Comparison of ENCODE assay signal across 10 mouse cellular contexts in the genomic region with DNA sequence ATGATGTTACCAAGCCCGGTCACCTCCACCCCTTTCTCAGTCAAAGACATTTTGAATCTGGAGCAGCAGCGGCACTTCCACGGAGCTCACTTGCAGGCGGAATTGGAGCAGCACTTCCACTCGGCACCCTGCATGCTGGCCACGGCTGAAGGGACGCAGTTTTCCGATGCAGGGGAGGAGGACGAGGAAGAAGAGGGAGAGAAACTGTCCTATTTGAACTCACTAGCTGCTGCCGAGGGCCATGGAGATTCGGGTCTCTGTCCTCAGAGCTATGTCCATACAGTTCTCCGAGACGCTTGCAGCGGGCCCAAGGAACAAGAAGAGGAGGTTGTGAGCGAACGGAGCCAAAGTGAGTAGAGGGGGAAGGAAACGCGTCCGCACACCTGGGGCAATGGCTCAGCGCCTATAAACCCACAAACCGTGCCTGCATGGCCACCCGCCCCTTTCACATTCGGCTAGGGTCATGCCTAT. TPM values are rescaled to one million over a fixed set of nuclear protein-coding genes. Genes with fewer than 3 reads are reported as not detected.
A peak's percentile ranks its signal among the peaks of the same experiment; 100 is the strongest.
DNase-seq lines count a peak whose midpoint lies in the region; ATAC-seq and TF ChIP-seq lines count a peak whose summit lies in the region.
"Had no signal": no experiment of that assay in that cellular context is flagged by ENCODE, and none has a peak within 500 bp of the region (broad histone marks: within the 10 kb centered on the region; RNA-seq: fewer than 3 reads in every experiment).

No protein-coding gene starts in this region.

- H3K27me3 ChIP-seq in forebrain, embryonic 12.5 days = peaks cover 86% of the 10 kb centered on the region
- peaks cover 100% of the 10 kb centered on the region for H3K27me3 ChIP-seq in limb, embryonic 10.5 days (ENCODE audit: low read depth, poor library complexity, severe bottlenecking)
- peaks cover 10% of the 10 kb centered on the region; the same call in 1 of the 2 replicates for H3K27me3 ChIP-seq in splenic B cell, adult 2 months (ENCODE audit: control insufficient read depth, insufficient read depth, low read length, poor library complexity, severe bottlenecking)

- 4% methylated on average over 23 of the region's 23 CpGs for WGBS in lung, adult 2 months
- WGBS in forebrain, embryonic 12.5 days = under 1% methylated on average over 23 of the region's 23 CpGs
- WGBS in limb, embryonic 10.5 days = under 1% methylated on average over 23 of the region's 23 CpGs

- peak overlapping the region; percentile 43 for H3K9ac ChIP-seq in forebrain, embryonic 12.5 days

- TF ChIP-seq POLR2A in lung, adult 2 months (IDR thresholded peaks at IDR 0.05; ENCODE audit: borderline replicate concordance, extremely low read depth, low read depth, low read length) = no peak

- TF ChIP-seq CTCF in lung, adult 2 months (IDR thresholded peaks at IDR 0.05; ENCODE audit: insufficient read depth, low read length) = no peak

- DNase-seq in lung, adult 2 months = peak; percentile 22
- DNase-seq in lung, adult 18-20 months = no peak
- peak; percentile 69 for DNase-seq in limb, embryonic 10.5 days (ENCODE audit: low spot score)
- DNase-seq in splenic B cell, adult 2 months (ENCODE audit: low read depth, low spot score) = peak; percentile 54
- no peak for DNase-seq in left cerebral cortex, postnatal 14 days (ENCODE audit: low spot score in 2 of 2)
- DNase-seq in spleen, postnatal 14 days (ENCODE audit: low spot score in 2 of 2) = no peak
- no peak for DNase-seq in spleen, postnatal 36 days (ENCODE audit: low spot score in 2 of 2)
- DNase-seq: cerebellum, adult 11-12 months had no signal

- H3K36me3 ChIP-seq in forebrain, embryonic 12.5 days (replicated peaks) = no peaks in the 10 kb centered on the region
- no peaks in the 10 kb centered on the region for H3K36me3 ChIP-seq in limb, embryonic 10.5 days
- no peaks in the 10 kb centered on the region for H3K36me3 ChIP-seq in splenic B cell, adult 2 months (ENCODE audit: control insufficient read depth, insufficient read depth, low read length, poor library complexity, severe bottlenecking)

- H3K4me1 ChIP-seq in lung, adult 2 months (ENCODE audit: control insufficient read depth, insufficient read depth, low read length) = peaks cover 6% of the 10 kb centered on the region
- peaks cover 67% of the 10 kb centered on the region for H3K4me1 ChIP-seq in forebrain, embryonic 12.5 days
- peaks cover 54% of the 10 kb centered on the region for H3K4me1 ChIP-seq in limb, embryonic 10.5 days

- peak overlapping the region; percentile 68 for H3K4me2 ChIP-seq in forebrain, embryonic 12.5 days

- intact Hi-C loops in left cerebral cortex, postnatal 14 days (cut with DNase I) = no loop called here

- H3K9me3 ChIP-seq in forebrain, embryonic 12.5 days = no peaks in the 10 kb centered on the region
- no peaks in the 10 kb centered on the region for H3K9me3 ChIP-seq in limb, embryonic 10.5 days (replicated peaks)

- no peak overlapping the region for H3K27ac ChIP-seq in forebrain, embryonic 12.5 days
- no peak overlapping the region for H3K27ac ChIP-seq in limb, embryonic 10.5 days

- no peak overlapping the region for H3K4me3 ChIP-seq in lung, adult 2 months (replicated peaks; ENCODE audit: extremely low read depth, low read depth, low read length)
- H3K4me3 ChIP-seq in forebrain, embryonic 12.5 days (replicated peaks) = peak overlapping the region; percentile 46
- H3K4me3 ChIP-seq in limb, embryonic 10.5 days = peak overlapping the region; percentile 25

- ATAC-seq in forebrain, embryonic 12.5 days (ENCODE audit: low FRiP score) = no peak

RNA-seq across cellular contexts. Expression of a gene that starts 0.4 kb away (rescaled TPM):
- polyA plus RNA-seq in lung, adult 2 months (2012; rRNA removed) = 0.05 TPM in 1 of 2 replicates, not detected in the other
- 6.3 and 8.3 TPM in 2 replicates for polyA plus RNA-seq in forebrain, embryonic 12.5 days (2016; fragmentation: Nextera tagmentation; extraction: Ambion mirVana)
- 0.65 TPM in 1 of 2 replicates, not detected in the other for polyA plus RNA-seq in limb, embryonic 10.5 days (2016; fragmentation: Nextera tagmentation; extraction: Ambion mirVana)
- not detected for total RNA-seq in left cerebral cortex, postnatal 14 days (2021)
- total RNA-seq: left cerebral cortex, postnatal 36 days had no signal

Comparison
In these comparisons a context has a peak if more than half of its experiments do, and no peak if none do; other contexts are left out.
1. DNase-seq: peak in lung, adult 2 months (single experiment), limb, embryonic 10.5 days (single experiment) and splenic B cell, adult 2 months (single experiment); none in lung, adult 18-20 months (0 of 2), left cerebral cortex, postnatal 14 days (0 of 2), spleen, postnatal 14 days (0 of 2) and spleen, postnatal 36 days (0 of 2).